Mouse (Mus musculus) urinary bladder, postnatal 4 days (tissue): ENCODE results near the gene E130218I03Rik.

Experiments used
- DNase-seq, 2 experiments: peaks; one replicate each; pipeline ENCODE4 v3.0.0; 2021 to 2022; ENCODE audit warnings: low spot score in 2 of 2

E130218I03Rik gene

DNA sequence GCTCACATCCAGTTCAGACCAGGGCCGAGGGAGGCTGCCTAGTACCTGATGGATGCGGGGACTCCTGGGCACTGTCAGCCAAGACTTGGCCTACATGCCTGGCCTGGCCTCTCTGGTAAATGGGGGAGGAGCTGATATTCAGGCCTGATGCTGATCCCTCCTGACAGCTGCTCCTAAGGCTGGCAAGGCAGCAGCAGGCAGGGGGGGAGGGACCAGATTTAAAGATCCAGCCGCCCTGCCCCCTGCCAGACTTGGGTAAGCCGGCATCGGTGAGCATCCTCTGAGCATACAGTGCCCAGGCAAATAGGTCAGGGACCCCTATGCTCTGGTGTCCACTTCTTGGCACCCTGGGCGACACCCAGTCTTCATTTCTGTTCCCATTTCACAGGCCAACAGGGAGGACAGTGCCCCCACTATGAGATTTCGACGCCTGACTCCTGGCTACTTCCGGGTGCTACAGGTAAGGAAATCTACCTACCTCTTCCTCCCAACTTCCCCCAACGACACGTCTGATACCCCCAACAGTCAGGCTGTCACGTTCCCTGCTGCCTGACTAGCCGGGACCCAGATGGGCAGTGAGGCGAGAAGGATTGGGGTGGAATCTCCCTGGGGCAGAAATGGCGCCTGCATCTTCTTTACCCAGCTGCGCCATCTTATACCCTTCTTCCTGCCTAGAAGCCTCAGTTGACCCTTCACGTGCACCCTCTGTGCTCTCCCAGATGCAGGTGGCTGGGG is at the start of gene E130218I03Rik:
Gene E130218I03Rik, plus strand, starts transcription at position 147 of the 735 bp plus-strand sequence.
- no peak for DNase-seq

DNA sequence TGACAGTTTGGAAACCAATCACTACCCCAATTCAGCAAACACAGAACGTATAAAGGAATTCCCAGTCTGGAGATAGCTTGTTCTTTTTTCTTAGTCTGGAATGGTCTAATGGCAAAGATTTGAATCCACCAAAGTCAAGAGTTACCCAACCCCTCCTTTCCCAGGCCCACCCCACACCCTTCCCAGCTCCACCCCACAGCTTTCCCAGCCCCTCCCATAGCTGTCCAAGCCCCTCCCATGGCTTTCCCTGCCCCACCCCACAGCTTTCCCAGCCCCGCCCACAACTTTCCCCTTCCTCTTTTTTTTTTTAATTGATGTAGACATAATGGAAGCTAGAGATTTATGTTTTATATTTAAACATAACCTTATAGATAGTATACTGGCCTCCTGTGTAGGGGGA is 44.1 kb upstream of the E130218I03Rik start:
- no peak for DNase-seq

GRCm38 (mm10) chr4:134202904-134203303 is 40.6 kb upstream of the E130218I03Rik start, which contains the start of gene Gm7534:
TSS of gene Gm7534 (minus strand) at chr4:134203004.
- DNase-seq, result no peak

- DNase-seq, result no peak
These were observed 40.0 kb upstream of the E130218I03Rik start for GRCm38 (mm10) chr4:134203340-134203896.

DNA sequence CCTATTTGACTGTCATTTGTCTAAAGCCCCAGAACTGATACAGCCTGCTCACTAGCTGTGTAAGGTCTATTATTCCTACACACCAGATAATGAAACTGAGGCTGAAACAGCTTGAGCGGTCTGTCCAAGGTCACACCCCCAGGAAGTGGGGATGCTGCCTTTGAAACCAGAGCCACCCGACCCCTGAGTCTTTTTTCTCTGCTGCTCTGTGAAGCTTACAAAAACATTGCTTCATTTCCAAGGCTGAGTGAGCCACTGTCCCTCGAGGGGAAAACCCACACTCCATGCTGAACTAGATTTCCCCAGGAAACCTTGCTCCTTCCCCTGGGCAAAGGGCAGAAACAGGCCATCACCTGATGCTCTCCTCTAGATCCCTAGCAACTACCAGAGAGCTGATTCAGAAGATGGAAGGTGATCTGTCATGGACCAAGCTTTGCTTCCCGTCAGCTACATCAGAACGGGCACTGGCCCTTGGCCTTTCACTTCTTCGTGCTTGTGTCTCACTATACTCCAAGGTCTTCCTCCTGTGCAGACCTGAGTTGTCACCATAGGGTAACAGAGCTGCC is 36.9 kb upstream of the E130218I03Rik start:
- DNase-seq, result no peak

- no peak for DNase-seq
These were observed 20.5 kb upstream of the E130218I03Rik start for GRCm38 (mm10) chr4:134222793-134223600.

GRCm38 (mm10) chr4:134227194-134227593 is 16.3 kb upstream of the E130218I03Rik start, which contains the start of gene Catsper4:
TSS of gene Catsper4 (minus strand) at chr4:134227383.
- no peak for DNase-seq

GRCm38 (mm10) chr4:134230431-134230830 is 13.0 kb upstream of the E130218I03Rik start:
- no peak for DNase-seq

DNA sequence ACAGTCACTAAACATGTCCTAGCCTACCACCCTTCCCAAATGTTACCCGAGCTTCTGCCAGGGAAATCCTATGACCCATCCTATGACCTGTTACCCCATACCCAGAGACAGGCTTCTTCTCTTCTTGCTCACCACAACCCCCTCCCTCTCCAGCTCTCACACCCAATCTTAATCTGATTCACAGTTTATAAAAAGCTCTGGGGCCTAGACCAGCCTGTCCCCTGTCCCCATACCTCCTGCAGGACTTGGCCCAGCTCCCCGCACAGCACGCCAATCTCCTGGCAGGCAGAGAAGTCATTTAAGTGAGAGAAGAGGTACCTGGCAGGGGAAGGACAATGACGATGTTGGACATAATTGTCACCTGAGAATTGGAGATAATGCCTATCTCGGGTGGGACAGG is 8.6 kb upstream of the E130218I03Rik start:
- DNase-seq, result no peak

DNA sequence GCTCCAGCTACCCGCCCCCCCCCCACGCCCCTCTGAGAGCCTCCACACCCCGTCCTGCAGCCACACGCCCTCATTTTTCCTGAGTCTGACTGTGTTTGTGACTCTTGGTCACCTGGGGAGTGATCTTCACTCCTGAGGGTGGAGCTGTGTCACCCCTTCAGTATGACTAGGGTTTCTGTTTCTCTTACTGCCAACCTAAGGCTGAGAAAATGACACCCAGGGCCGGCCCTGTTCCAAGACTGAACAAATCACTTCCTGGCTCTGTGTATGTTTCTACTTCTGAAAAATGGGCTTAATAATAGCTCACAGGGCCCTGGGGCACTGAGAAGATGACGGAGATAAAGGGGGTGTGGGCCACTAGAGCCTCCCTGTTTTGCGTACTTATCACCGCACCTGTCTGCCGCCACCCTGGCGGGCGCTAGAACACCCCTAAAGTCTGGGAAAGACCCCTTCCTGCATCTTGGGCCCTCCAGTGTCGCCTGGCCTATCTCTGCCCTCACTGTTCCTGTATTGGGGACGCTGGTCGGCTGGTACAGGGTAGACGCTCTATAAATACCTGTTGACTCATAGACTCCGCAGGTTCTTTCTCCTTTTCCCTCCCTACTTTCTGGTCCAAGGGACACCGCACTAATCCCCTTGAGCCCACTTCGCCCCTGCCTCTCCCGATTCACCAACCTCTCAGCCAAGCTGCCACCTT is 5.7 kb upstream of the E130218I03Rik start:
- no peak for DNase-seq

DNA sequence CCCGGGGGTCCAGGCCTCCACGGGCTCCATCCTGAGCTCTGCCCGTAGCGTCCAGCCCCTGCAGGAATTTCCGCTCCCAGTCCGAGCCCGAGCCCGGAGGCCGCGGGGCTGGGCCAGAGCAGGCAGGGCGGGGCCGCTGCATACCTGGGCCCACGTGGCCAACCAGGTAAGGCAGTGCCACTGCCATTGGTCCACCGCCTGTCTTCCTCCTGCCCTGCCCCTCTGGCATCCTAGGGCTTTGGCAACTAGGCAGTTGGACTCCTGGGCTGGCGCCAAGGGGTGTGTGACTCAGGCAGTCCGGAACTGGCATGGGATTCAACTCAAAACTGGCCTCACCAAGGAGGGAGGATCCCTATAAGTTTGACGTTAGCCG is 5.2 kb upstream of the E130218I03Rik start, which contains the start of gene Cnksr1:
Gene Cnksr1, minus strand, starts transcription at position 121 of the 373 bp plus-strand sequence.
- DNase-seq, result peak; percentile 76 to 85

GRCm38 (mm10) chr4:134238686-134239085 is 4.8 kb upstream of the E130218I03Rik start:
- no peak for DNase-seq

- peak; percentile 90 to 97 for DNase-seq
These were observed 1.8 kb downstream of the E130218I03Rik start, which contains the start of gene Zfp593 for GRCm38 (mm10) chr4:134245148-134245843. TSS of gene Zfp593 (minus strand) at chr4:134245592.

- DNase-seq, result no peak
These were observed 2.8 kb downstream of the E130218I03Rik start for GRCm38 (mm10) chr4:134246256-134246655.

GRCm38 (mm10) chr4:134246719-134247258 is 3.3 kb downstream of the E130218I03Rik start, which contains the start of gene Gm30191:
TSS of gene Gm30191 (plus strand) at chr4:134246935.
- no peak for DNase-seq

DNA sequence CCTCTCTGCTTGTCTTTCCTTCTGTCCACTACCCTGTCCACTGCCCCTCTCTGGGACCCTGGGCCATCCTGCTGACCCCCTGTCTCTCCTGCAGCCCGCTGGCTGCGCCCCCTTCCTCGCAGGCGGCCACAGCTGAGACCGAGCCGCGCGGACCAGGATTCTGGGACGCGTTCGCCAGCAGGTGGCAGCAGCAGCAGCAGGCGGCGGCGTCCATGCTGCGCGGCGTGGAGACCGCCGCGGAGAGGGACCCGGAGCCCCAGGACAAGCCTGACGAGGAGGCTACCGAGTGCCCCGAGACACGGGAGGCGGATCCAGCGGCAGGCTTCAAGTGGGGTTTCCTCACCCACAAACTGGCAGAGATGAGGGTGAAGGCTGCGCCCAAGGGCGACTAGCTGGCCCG is 6.2 kb downstream of the E130218I03Rik start:
- peak; percentile 61 to 81 for DNase-seq

- no peak for DNase-seq
These were observed 6.9 kb downstream of the E130218I03Rik start for GRCm38 (mm10) chr4:134250116-134250929.

GRCm38 (mm10) chr4:134250930-134251240 is 7.4 kb downstream of the E130218I03Rik start:
- DNase-seq, result no peak
